Mouse (Mus musculus) intestine, postnatal 0 days (tissue): ENCODE data around the gene Mark3. TPM values are rescaled to one million over a fixed set of nuclear protein-coding genes. Genes with fewer than 3 reads are reported as not detected.

Source experiments
- ATAC-seq: fragments of 200-750 bp; cut with Nextera tagmentation; 2 replicates; pipeline ENCODE4 v1.8.0; 2017; ENCODE audit warnings: mild to moderate bottlenecking, moderate TSS enrichment, moderate library complexity
- H3K27ac ChIP-seq: fragments of 300-500 bp; sonication (generic); 2 replicates; pipeline ENCODE4 v1.5.1; 2014; ENCODE audit warnings: mild to moderate bottlenecking, low read depth, low read length, moderate library complexity
- H3K27me3 ChIP-seq: fragments of 300-500 bp; sonication (generic); replicated peaks from 2 replicates; pipeline ENCODE4 v1.6.1; 2014; ENCODE audit warnings: low read length, mixed read lengths; ENCODE audit not compliant: control insufficient read depth, insufficient read depth
- H3K36me3 ChIP-seq: fragments of 300-500 bp; sonication (generic); 2 replicates; pipeline ENCODE4 v1.6.1; 2014; ENCODE audit warnings: mild to moderate bottlenecking, moderate library complexity; ENCODE audit not compliant: control insufficient read depth, insufficient read depth
- H3K4me1 ChIP-seq: fragments of 300-500 bp; sonication (generic); replicated peaks from 2 replicates; pipeline ENCODE4 v1.6.1; 2014; ENCODE audit warnings: antibody characterized with exemption, low read length, mixed read lengths; ENCODE audit not compliant: control insufficient read depth, insufficient read depth
- H3K4me2 ChIP-seq: fragments of 300-500 bp; sonication (generic); replicated peaks from 2 replicates; pipeline ENCODE4 v1.6.1; 2014; ENCODE audit warnings: low read depth, mild to moderate bottlenecking, moderate library complexity
- H3K4me3 ChIP-seq: fragments of 300-500 bp; sonication (generic); 2 replicates; pipeline ENCODE4 v1.5.1; 2014; ENCODE audit warnings: low read depth, low read length
- H3K9ac ChIP-seq: fragments of 300-500 bp; sonication (generic); 2 replicates; pipeline ENCODE4 v1.6.1; 2014; ENCODE audit warnings: mild to moderate bottlenecking, low read depth, low read length
- H3K9me3 ChIP-seq: fragments of 300-500 bp; sonication (generic); 2 replicates; pipeline ENCODE4 v1.6.1; 2016; ENCODE audit warnings: mixed run types; ENCODE audit not compliant: control insufficient read depth
- CTCF ChIP-seq: sonication (generic); IDR thresholded peaks from 2 replicates; pipeline ENCODE4 v1.5.1; 2016; ENCODE audit warnings: low read depth, mild to moderate bottlenecking, control low read depth, antibody characterized with exemption, moderate library complexity
- WGBS: fragments of 180-500 bp; shearing (Covaris S2); extraction: QIAGEN DNeasy Blood & Tissue Kit; methylation state at CpG from one replicate; pipeline ENCODE4 v1.1.7; 2014; 5-methylcytosine and 5-hydroxymethylcytosine counted together
- polyA plus RNA-seq: library from polyadenylated mRNA; unstranded; fragments of >200 nt; fragmentation: Nextera tagmentation; extraction: Ambion mirVana; gene quantifications from 2 replicates; pipeline ENCODE4 v1.2.1, GENCODE M21; 2015

Gene Mark3
- polyA plus RNA-seq, 1 experiment from 2014 or later, result 24.7 TPM

DNA sequence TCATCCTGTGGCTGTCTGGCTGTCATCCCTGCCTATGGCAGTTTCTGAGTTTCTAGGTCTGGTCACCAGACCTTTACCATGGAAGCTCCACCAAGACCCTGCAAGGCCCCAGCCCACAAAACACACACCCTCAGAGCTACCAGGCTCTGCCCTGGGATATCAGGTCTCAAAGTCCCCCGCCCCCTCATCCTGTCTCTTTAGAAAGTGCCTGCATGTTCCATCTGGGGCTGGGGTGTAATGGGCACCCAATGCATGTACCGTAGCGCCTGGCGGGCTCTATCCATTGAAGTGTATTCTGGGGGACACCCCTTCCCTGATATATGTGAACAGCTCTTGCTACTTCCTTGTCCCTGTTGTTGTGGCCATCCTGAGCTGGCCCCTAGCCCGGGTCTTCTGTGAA, 118.6 kb downstream of the Mark3 start:
- 87% methylated on average over 5 of the region's 5 CpGs for WGBS
- no peaks in the 10 kb centered on the region for H3K9me3 ChIP-seq
- no peak overlapping the region for H3K4me3 ChIP-seq
- H3K27ac ChIP-seq, result peak overlapping the region; percentile 70; the same call in 1 of the 2 replicates
- no peak for TF ChIP-seq CTCF
- no peak overlapping the region for H3K4me2 ChIP-seq
- no peaks in the 10 kb centered on the region for H3K27me3 ChIP-seq
- no peak for ATAC-seq
- H3K36me3 ChIP-seq, result no peaks in the 10 kb centered on the region
- peaks cover 28% of the 10 kb centered on the region for H3K4me1 ChIP-seq
- H3K9ac ChIP-seq, result 0 out of 2 replicates have a peak overlapping the region, but pooled peaks have one; percentile 7

- peak overlapping the region; percentile 70 for H3K27ac ChIP-seq
- WGBS, result 45% methylated on average over 18 of the region's 18 CpGs
- TF ChIP-seq CTCF, result no peak; the same call in 1 of the 2 replicates
- no peak for ATAC-seq
- 0 out of 2 replicates have a peak overlapping the region, but pooled peaks have one; percentile 7 for H3K9ac ChIP-seq
- no peaks in the 10 kb centered on the region for H3K9me3 ChIP-seq
- peaks cover 24% of the 10 kb centered on the region for H3K4me1 ChIP-seq
- no peak overlapping the region for H3K4me3 ChIP-seq
- no peaks in the 10 kb centered on the region for H3K27me3 ChIP-seq
- no peaks in the 10 kb centered on the region for H3K36me3 ChIP-seq
- 0 out of 2 replicates have a peak overlapping the region, but pooled peaks have one; percentile 3 for H3K4me2 ChIP-seq
Measured at GRCm38 (mm10) chr12:111693341-111694270, 119.3 kb downstream of the Mark3 start.

DNA sequence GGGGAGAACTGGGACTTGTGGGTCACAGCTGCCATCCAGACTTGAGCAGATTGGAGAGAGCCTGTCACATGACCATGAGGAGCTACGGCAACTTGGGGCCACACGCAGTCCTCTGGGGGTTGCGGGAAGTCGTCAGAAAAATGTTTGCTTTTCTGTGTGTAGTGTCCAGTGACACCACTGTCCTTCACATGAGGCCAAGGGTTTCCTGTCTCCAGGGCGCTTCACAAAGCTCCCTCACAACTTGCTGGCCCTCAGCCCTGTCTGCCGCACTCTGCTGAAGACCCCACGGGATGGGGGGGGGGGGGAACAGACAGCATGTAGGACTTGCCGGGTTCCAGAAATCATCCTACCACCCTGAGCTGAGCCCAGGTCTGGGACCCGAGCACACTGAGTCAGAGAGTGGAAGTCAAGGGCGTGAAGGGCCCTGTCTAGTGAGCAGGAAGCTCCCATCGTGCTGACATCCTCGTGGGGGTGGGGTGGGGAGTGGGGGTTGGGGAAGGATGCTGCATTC, 120.0 kb downstream of the Mark3 start:
- no peak for ATAC-seq
- 26% methylated on average over 11 of the region's 12 CpGs for WGBS

DNA sequence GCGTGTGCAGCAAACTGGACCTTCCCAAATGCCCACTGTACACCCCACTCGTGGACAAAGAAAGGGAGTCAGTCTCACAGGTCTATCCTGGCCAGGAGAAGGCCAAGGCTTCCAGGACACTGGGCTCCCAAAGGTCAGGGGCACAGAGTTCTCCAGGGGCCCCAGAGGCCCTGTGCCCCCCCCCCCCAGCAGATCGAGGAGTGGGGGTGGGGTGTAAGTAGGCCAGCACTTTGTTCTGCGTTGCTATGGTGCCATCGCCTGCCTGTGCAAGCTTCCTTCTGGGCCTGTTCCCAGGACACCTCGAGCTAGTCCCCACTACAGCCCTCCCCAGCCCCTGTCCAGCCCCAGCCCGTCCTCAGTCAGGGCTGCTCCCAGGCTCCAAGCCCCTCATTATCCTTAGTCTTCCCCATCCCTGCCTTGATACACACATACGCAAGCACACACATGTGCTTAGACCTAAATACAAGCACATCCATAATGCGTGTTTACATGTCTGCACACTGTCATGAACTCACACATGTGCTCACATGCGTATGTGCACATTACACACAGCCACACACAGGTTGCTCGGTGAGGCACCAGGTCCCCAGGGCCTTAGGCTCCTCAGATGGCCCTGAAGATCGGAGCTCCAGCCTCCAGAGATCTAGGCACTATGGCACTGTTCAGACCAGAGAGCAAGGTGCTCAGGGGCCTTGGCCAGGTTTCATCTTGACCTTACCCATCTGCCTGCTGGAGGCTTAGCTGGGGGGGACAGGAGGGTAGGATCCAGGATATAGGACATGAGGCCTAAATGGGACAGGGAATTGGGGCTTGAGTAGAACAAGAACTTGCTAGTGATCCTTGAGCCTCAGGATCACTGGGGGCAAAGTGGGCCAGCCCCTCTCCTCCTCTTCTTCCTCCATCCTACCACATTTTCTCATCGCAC, 120.8 kb downstream of the Mark3 start:
- no peak for TF ChIP-seq CTCF
- no peak for ATAC-seq
- H3K4me3 ChIP-seq, result no peak overlapping the region
- H3K9ac ChIP-seq, result no peak overlapping the region
- WGBS, result 61% methylated on average over 13 of the region's 13 CpGs
- H3K36me3 ChIP-seq, result no peaks in the 10 kb centered on the region
- H3K27me3 ChIP-seq, result no peaks in the 10 kb centered on the region
- peak overlapping the region; percentile 70; the same call in 1 of the 2 replicates for H3K27ac ChIP-seq
- H3K9me3 ChIP-seq, result no peaks in the 10 kb centered on the region
- H3K4me2 ChIP-seq, result no peak overlapping the region
- H3K4me1 ChIP-seq, result peaks cover 16% of the 10 kb centered on the region

More for the DNA sequence above, 120.0 kb downstream of the Mark3 start:
- Histone ChIP-seq H3K27ac (peak overlapping the region; percentile 70), H3K9ac (no peak overlapping the region), H3K4me1 (peaks cover 20% of the 10 kb centered on the region), H3K27me3 (no peaks in the 10 kb centered on the region), H3K36me3 (no peaks in the 10 kb centered on the region), H3K4me3 (no peak overlapping the region), H3K4me2 (no peak overlapping the region), H3K9me3 (no peaks in the 10 kb centered on the region)
- no peak for TF ChIP-seq CTCF

- H3K4me2 ChIP-seq, result peak overlapping the region; percentile 0; the same call in 1 of the 2 replicates
- H3K9me3 ChIP-seq, result no peaks in the 10 kb centered on the region
- H3K27me3 ChIP-seq, result no peaks in the 10 kb centered on the region
- H3K36me3 ChIP-seq, result no peaks in the 10 kb centered on the region
- H3K4me3 ChIP-seq, result no peak overlapping the region
- WGBS, result 30% methylated on average over 6 of the region's 6 CpGs
- 0 out of 2 replicates have a peak overlapping the region, but pooled peaks have one; percentile 26 for H3K9ac ChIP-seq
- H3K27ac ChIP-seq, result peak overlapping the region; percentile 60
- peak; percentile 89 for TF ChIP-seq CTCF
- H3K4me1 ChIP-seq, result peaks cover 16% of the 10 kb centered on the region
- peak; percentile 35 for ATAC-seq
Measured at GRCm38 (mm10) chr12:111696239-111696638, 121.9 kb downstream of the Mark3 start.
